ENCODE assay signal across 8 mouse cellular contexts in genomic region chr7:43562006-43562633, GRCm38 (mm10). TPM values are rescaled to one million over a fixed set of nuclear protein-coding genes. Genes with fewer than 3 reads are reported as not detected.
DNase-seq lines count a peak whose midpoint lies in the region; ATAC-seq and TF ChIP-seq lines count a peak whose summit lies in the region.

Zfp658 (plus strand) TSS chr7:43562256.

- no peaks in the 10 kb centered on the region for H3K9me3 ChIP-seq in embryonic facial prominence, embryonic 15.5 days (replicated peaks)
- no peaks in the 10 kb centered on the region for H3K9me3 ChIP-seq in heart, embryonic 11.5 days (replicated peaks; ENCODE audit: control insufficient read depth, low read length)
- H3K9me3 ChIP-seq in kidney, embryonic 15.5 days (replicated peaks): no peaks in the 10 kb centered on the region
- no peaks in the 10 kb centered on the region for H3K9me3 ChIP-seq in limb, embryonic 15.5 days
- H3K9me3 ChIP-seq in midbrain, postnatal 0 days (ENCODE audit: low read length): no peaks in the 10 kb centered on the region

- peak; percentile 85 for ATAC-seq in embryonic facial prominence, embryonic 15.5 days (ENCODE audit: insufficient number of reproducible peaks, low FRiP score, low TSS enrichment, low read depth)
- ATAC-seq in heart, embryonic 11.5 days (replicated peaks; ENCODE audit: insufficient number of reproducible peaks, low FRiP score, low TSS enrichment): peak; percentile 73; the same call in 1 of the 2 replicates
- peak; percentile 90 for ATAC-seq in kidney, embryonic 15.5 days (replicated peaks; ENCODE audit: low FRiP score)
- peak; percentile 85 for ATAC-seq in limb, embryonic 15.5 days (ENCODE audit: insufficient number of reproducible peaks, low FRiP score, low TSS enrichment, low read depth)
- ATAC-seq in midbrain, postnatal 0 days (ENCODE audit: low FRiP score): peak; percentile 94

- peak within 1 kb of the TSS; percentile 79 for H3K4me2 ChIP-seq in embryonic facial prominence, embryonic 15.5 days (replicated peaks)
- H3K4me2 ChIP-seq in heart, embryonic 11.5 days: peak within 1 kb of the TSS; percentile 89
- H3K4me2 ChIP-seq in kidney, embryonic 15.5 days: peak within 1 kb of the TSS; percentile 84
- peak within 1 kb of the TSS; percentile 81 for H3K4me2 ChIP-seq in limb, embryonic 15.5 days
- H3K4me2 ChIP-seq in midbrain, postnatal 0 days (ENCODE audit: low read depth, low read length, poor library complexity, severe bottlenecking): peak within 1 kb of the TSS; percentile 82

- 1% methylated on average over 27 of the region's 27 CpGs for WGBS in bone marrow, adult 2 months
- under 1% methylated on average over 27 of the region's 27 CpGs for WGBS in embryonic facial prominence, embryonic 15.5 days
- under 1% methylated on average over 27 of the region's 27 CpGs for WGBS in heart, embryonic 11.5 days (ENCODE audit: insufficient replicate concordance)
- under 1% methylated on average over 27 of the region's 27 CpGs for WGBS in kidney, embryonic 15.5 days
- WGBS in limb, embryonic 15.5 days: under 1% methylated on average over 27 of the region's 27 CpGs
- 1% methylated on average over 27 of the region's 27 CpGs for WGBS in midbrain, postnatal 0 days

- no peaks in the 10 kb centered on the region for H3K27me3 ChIP-seq in embryonic facial prominence, embryonic 15.5 days
- H3K27me3 ChIP-seq in heart, embryonic 11.5 days (ENCODE audit: control insufficient read depth, insufficient read depth, low read length): no peaks in the 10 kb centered on the region
- H3K27me3 ChIP-seq in kidney, embryonic 15.5 days: no peaks in the 10 kb centered on the region
- H3K27me3 ChIP-seq in limb, embryonic 15.5 days: no peaks in the 10 kb centered on the region
- no peaks in the 10 kb centered on the region for H3K27me3 ChIP-seq in midbrain, postnatal 0 days (ENCODE audit: insufficient read depth, low read length)

- H3K9ac ChIP-seq in embryonic facial prominence, embryonic 15.5 days: peak within 1 kb of the TSS; percentile 64
- H3K9ac ChIP-seq in heart, embryonic 11.5 days (ENCODE audit: low read depth, low read length): peak within 1 kb of the TSS; percentile 83
- peak within 1 kb of the TSS; percentile 80 for H3K9ac ChIP-seq in kidney, embryonic 15.5 days
- H3K9ac ChIP-seq in limb, embryonic 15.5 days: peak within 1 kb of the TSS; percentile 76
- H3K9ac ChIP-seq in midbrain, postnatal 0 days (replicated peaks; ENCODE audit: low read length, poor library complexity, severe bottlenecking): peak within 1 kb of the TSS; percentile 86

- no peak for TF ChIP-seq CTCF in bone marrow, adult 2 months (IDR thresholded peaks at IDR 0.05; ENCODE audit: control insufficient read depth, insufficient read depth, low read length)
- peak; percentile 55 for TF ChIP-seq CTCF in midbrain, postnatal 0 days (IDR thresholded peaks at IDR 0.05)

- H3K4me1 ChIP-seq in bone marrow, adult 2 months (ENCODE audit: control insufficient read depth, insufficient read depth, low read length): peaks cover 5% of the 10 kb centered on the region
- H3K4me1 ChIP-seq in embryonic facial prominence, embryonic 15.5 days: peaks cover 14% of the 10 kb centered on the region
- H3K4me1 ChIP-seq in heart, embryonic 11.5 days (ENCODE audit: control insufficient read depth, insufficient read depth, low read length): 0 out of 2 replicates have a peak, but pooled peaks cover 3% of the 10 kb centered on the region
- peaks cover 15% of the 10 kb centered on the region for H3K4me1 ChIP-seq in kidney, embryonic 15.5 days
- H3K4me1 ChIP-seq in limb, embryonic 15.5 days: peaks cover 13% of the 10 kb centered on the region
- H3K4me1 ChIP-seq in midbrain, postnatal 0 days (ENCODE audit: insufficient read depth, low read length): peaks cover 12% of the 10 kb centered on the region

- H3K36me3 ChIP-seq in embryonic facial prominence, embryonic 15.5 days: peaks cover 15% of the 10 kb centered on the region
- H3K36me3 ChIP-seq in heart, embryonic 11.5 days (ENCODE audit: control insufficient read depth, insufficient read depth, low read length): no peaks in the 10 kb centered on the region
- peaks cover 20% of the 10 kb centered on the region for H3K36me3 ChIP-seq in kidney, embryonic 15.5 days
- H3K36me3 ChIP-seq in limb, embryonic 15.5 days: peaks cover 15% of the 10 kb centered on the region
- peaks cover 7% of the 10 kb centered on the region for H3K36me3 ChIP-seq in midbrain, postnatal 0 days (ENCODE audit: insufficient read depth, low read length)

- peak within 1 kb of the TSS; percentile 78 for H3K27ac ChIP-seq in bone marrow, adult 2 months (ENCODE audit: control insufficient read depth, insufficient read depth, low read depth, low read length, poor library complexity)
- peak within 1 kb of the TSS; percentile 89 for H3K27ac ChIP-seq in embryonic facial prominence, embryonic 15.5 days (replicated peaks)
- peak within 1 kb of the TSS; percentile 78 for H3K27ac ChIP-seq in heart, embryonic 11.5 days (ENCODE audit: low read depth, low read length)
- peak within 1 kb of the TSS; percentile 91 for H3K27ac ChIP-seq in kidney, embryonic 15.5 days
- peak within 1 kb of the TSS; percentile 89 for H3K27ac ChIP-seq in limb, embryonic 15.5 days
- H3K27ac ChIP-seq in midbrain, postnatal 0 days (ENCODE audit: low read depth, low read length): peak within 1 kb of the TSS; percentile 87

- peak; percentile 39; the same call in 1 of the 2 replicates for TF ChIP-seq POLR2A in bone marrow, adult 2 months (IDR thresholded peaks at IDR 0.05; ENCODE audit: borderline replicate concordance, control insufficient read depth, low read depth, low read length)

- peak within 1 kb of the TSS; percentile 78 for H3K4me3 ChIP-seq in bone marrow, adult 2 months (replicated peaks; ENCODE audit: control insufficient read depth, low read depth, low read length)
- H3K4me3 ChIP-seq in embryonic facial prominence, embryonic 15.5 days (replicated peaks): peak within 1 kb of the TSS; percentile 73
- peak within 1 kb of the TSS; percentile 70 for H3K4me3 ChIP-seq in heart, embryonic 11.5 days (ENCODE audit: low read depth, low read length)
- H3K4me3 ChIP-seq in kidney, embryonic 15.5 days (replicated peaks): peak within 1 kb of the TSS; percentile 83
- H3K4me3 ChIP-seq in limb, embryonic 15.5 days: peak within 1 kb of the TSS; percentile 71
- H3K4me3 ChIP-seq in midbrain, postnatal 0 days (ENCODE audit: low read depth, low read length): peak within 1 kb of the TSS; percentile 79

- DNase-seq in 416B (ENCODE audit: low read depth): peak; percentile 79
- DNase-seq in midbrain, postnatal 0 days (ENCODE audit: low spot score): peak; percentile 98
- peak; percentile 27 to 77 for DNase-seq in spleen, postnatal 10 days (ENCODE audit: low spot score in 2 of 2)

RNA-seq across cellular contexts. Expression of gene Zfp658, which starts in this region (rescaled TPM):
- 1.3 and 2.9 TPM in 2 replicates for polyA plus RNA-seq in bone marrow, adult 2 months (2011; ENCODE audit: insufficient read depth, insufficient read length, low replicate concordance, missing spikeins)
- polyA plus RNA-seq in embryonic facial prominence, embryonic 15.5 days (2015; fragmentation: Nextera tagmentation; extraction: Ambion mirVana): 3.8 and 4.0 TPM in 2 replicates
- 1.2 and 1.9 TPM in 2 replicates for polyA plus RNA-seq in heart, embryonic 11.5 days (2014; fragmentation: Nextera tagmentation; extraction: Ambion mirVana)
- 3.7 TPM in 2 replicates for polyA plus RNA-seq in kidney, embryonic 15.5 days (2015; fragmentation: Nextera tagmentation; extraction: Ambion mirVana)
- polyA plus RNA-seq in limb, embryonic 15.5 days (2015; fragmentation: Nextera tagmentation; extraction: Ambion mirVana): 3.6 and 4.3 TPM in 2 replicates
- 9.4 and 13.0 TPM in 2 replicates for total RNA-seq in midbrain, postnatal 0 days (2014; rRNA removed)
- polyA plus RNA-seq in midbrain, postnatal 0 days (2015; fragmentation: Nextera tagmentation; extraction: Ambion mirVana): 2.4 and 3.1 TPM in 2 replicates

Comparison
In these comparisons a context has a peak if more than half of its experiments do, and no peak if none do; other contexts are left out.
1. Peak in every context shown above with its lines: DNase-seq, ATAC-seq, H3K4me3 ChIP-seq and H3K27ac ChIP-seq.